Mouse (Mus musculus): ENCODE data around the gene Hap1.
"Not testable (repeated sequence)": the region's sequence is repeated elsewhere in the genome, so short reads cannot be mapped to it uniquely, and the experiment has no call there.

Hap1 gene

DNA sequence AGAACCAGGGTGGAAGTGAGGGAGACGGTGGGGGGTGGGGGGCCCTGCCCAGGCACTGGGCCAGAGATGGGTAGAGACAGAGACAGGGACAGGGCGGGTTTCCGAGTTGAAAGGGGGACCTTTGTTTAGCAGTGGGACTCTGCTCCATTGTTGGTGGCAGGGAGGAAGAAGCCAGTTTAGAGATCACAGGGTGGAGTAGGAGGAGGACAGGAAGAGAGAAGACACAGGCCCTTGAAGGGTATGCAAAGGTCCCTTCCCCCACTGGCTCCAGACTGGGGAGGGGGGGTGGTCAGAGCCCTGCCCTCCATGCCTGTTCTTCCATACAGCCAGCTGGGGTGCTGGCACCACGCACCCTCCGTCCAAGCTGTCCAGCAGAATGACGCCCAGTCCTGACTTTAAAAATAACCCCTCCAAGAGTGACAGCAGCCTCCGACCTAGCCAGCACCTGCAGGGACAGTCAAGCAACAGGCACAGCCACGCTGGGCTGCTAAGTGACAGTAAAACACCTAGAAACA is 34.1 kb upstream of the Hap1 start:
- no peak for DNase-seq (ENCODE audit: low spot score in 2 of 2)

DNA sequence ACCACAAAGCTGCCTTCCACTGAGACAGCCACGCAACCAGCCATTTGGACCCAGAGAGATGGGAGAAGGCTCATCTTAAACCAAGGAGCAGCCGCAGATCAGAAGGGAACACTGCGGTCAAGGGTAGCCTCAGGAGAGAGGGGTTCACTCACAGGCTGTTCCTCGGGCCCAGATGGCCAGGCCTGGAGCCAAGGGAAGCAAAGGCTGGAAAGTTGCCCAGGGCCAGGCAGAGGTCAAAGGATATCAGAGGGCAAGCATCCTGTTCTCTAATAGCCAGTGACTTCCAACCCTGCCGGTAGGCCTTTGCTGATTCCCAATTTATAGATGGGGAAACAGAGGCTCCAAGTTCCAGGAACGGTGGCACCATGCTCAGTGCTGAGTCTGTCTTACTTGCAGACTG is 32.7 kb upstream of the Hap1 start:
- DNase-seq (ENCODE audit: low spot score in 2 of 2): no peak

DNA sequence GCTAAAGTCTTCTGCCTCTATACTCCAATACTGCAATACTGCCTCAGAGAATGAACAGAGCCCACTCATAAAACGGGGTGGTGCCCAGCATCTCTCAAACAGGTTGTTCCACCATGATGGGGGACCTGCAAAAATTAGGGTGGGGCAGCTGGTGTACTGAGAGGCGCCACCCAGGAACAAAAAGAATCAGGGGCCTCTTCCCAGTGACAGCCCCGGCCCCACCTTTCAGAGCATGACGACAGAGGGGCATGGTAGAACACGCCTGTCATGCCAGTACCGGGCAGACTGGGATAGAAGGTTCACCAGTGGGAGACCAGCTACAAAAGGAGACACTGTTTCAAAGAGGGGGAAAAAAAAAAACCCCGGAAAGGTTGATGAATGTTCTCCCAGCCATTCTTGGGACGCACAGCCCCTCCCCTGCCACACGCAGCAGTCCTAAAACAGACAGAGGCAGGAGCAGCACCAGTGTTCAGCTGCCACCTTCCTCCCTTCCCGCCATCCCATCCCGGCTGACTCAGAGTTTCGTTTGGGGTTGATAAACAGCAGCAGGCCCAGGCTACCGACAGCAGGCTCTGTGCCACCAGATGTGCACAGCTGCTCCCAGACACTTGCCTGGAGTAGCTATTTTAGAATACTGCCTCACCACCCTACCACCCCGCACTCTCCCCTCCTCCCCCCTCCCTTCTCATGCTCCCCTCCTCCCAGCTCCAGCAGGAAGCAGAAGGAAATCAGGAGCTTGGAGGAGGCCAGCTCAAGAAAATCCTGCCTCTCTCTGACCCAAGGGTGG is 31.9 kb upstream of the Hap1 start:
- no peak for DNase-seq (ENCODE audit: low spot score in 2 of 2)

DNA sequence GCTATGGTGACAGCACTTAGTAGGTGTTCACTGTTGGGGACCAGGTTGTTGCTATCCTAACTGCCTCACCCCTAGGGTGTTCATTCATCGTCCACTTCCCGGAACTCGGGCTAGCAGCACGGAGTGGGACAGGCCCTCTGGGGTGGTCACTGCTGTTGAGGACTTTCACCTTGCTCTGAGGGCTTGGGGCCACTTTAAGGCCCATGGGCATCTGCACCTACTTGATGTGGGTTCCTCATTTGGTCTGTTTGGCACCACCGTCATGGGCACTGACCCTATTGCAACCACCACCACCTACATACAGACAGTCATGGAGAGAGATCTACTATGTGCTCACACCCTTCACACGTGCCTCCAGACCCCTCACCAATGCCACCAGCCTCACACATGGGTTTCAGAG is 31.2 kb upstream of the Hap1 start:
- DNase-seq (ENCODE audit: low spot score in 2 of 2): no peak

DNA sequence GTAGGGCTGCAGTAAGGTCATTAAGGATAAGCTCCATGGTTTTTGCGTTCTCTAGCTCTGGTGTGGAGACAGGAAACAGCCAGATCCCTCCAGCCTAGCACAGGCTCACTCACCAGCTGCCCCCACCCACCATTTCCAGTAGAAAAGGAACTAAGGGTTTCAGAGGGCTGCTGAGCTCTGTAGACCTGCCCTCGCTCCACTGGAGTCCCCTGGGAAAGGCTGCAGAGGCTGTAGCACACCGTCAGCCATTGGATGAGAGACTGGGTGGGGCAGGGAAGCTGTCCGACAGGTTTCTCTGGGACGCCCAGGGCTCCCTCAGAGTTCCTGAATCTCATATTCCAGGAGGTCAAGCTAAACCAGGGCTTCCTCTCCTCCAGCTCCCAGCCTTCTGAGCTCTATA is 30.7 kb upstream of the Hap1 start:
- DNase-seq (ENCODE audit: low spot score in 2 of 2): no peak

DNA sequence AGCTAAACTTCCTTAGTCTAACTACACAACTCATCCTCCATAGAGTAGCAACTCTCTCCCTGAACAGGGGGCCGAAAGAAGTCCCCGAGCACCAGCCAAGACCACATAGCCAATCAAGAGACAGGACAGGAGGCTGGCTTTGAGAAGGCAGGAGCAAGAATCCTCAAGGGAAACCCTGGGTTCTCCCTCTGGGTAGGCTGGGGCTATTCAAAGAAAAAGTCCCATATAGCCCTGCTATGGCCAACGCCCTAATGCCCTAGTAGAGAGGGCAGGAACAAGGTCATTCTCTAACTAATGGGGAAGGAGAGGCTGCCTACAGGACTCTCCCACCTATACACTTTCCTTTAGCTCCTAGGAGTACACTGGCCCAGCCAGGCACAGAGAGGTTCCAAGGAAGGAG is 29.1 kb upstream of the Hap1 start:
- no peak for DNase-seq (ENCODE audit: low spot score in 2 of 2)

DNA sequence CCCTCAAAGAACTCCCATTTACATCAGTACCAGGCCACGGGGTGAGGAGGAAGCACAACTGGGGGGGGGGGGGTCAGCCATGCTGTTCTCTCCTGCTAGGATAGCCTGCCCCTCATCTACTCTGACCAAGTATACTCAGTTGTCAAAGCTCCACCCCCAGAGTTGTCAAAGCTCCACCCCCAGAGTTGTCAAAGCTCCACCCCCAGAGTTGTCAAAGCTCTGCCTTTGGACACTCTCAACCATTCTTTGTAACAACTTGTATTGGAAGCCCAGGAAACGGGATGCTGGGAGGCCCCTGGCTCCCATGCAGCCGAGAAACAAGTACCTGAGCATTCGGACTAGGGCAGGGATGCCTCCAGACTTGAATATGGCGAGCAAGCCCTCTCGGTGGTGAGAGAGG is 26.8 kb upstream of the Hap1 start:
- peak in 1 of 2 experiments; percentile 12 for DNase-seq (ENCODE audit: low spot score in 2 of 2)

DNA sequence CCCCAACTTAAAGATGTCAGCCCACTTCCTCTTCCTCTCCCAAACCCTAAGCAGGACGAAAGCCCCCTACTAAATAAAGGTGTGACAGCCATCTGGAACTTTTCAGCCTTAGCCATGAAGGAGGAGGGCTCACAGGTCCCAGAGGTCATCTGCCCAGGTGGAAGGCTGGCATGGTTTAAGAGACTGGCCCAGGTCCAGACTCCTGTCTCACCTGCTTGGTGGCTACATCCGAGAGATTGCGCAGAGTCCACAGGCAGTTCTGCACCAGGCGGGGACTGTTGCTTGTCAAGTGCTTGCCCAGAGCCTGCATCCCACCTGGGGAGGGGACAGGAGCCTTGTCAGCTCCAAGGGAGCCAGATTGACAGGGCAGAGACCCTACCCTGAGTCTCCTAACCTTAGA is 23.4 kb upstream of the Hap1 start:
- DNase-seq (ENCODE audit: low spot score in 2 of 2): no peak

DNA sequence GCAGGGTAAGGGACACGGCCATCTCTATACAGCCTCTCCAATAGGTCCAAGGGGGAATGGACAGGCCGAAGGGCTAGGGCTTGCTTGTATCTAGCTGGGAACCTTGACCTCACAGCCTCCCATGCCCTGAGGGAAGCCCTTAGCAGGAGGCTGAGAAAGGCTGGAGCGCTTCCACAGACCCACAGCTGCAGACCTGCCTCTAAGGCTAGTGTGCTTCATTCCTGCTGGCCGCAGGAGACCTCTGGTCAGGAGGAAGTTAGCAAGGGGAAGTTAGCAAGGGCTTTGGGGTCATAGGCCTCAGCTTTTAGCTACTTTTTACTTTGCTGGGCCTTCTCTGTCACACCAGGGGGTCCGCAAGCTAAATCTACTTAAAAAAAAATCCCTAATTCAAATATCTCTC is 22.5 kb upstream of the Hap1 start:
- no peak for DNase-seq (ENCODE audit: low spot score in 2 of 2)

DNA sequence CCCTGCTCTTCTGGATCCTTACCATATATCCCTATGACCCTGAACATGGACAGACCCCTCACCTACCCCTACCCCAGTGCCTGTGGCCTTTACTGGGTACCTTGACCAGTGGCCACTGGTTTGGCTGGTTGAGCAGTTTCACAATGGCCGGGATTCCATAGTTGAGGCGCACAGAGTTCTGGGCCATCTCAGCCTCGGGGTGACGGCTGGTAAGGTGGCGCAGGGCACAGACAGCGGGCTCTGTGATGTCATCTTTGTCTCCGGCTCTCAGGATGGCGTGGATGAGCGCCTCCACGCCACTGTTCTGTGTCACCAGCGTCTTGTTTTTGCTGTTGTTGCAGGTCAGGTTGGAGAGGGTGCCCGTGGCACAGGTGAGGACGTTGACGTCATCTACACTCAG is 22.1 kb upstream of the Hap1 start:
- no peak for DNase-seq (ENCODE audit: low spot score in 2 of 2)

DNA sequence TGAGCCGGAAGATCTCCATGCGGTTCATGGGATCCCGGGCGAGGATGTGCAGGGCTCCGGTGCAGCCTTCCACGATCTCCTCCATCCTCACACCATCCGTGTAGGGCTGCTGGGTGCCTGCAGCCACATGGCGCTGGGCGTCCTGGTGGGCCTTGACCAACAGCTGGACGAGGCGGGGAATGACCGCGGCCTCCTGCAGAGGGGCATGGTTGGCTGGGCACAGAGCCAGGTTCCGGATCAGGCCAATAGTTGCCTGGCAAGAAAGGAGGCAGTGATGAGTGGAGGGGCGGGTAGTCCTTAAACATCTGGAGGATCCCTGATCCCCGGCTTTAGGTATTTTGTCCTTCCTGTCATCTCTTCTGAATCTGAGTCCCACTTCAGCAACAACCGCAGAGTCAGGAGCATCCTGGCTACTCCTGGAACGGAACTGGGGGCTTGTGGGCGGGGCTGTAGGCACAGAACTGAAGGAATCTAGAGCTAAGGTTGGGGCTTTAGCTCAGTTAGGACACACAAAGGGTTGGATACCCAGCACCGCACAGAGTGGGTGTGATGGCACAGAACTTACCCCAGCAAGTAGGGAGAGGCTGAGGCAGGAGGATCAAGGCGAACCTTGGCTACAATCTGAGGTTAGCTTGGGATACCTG is 20.9 kb upstream of the Hap1 start:
- peak in 1 of 2 experiments; percentile 12 for DNase-seq (ENCODE audit: low spot score in 2 of 2)

DNA sequence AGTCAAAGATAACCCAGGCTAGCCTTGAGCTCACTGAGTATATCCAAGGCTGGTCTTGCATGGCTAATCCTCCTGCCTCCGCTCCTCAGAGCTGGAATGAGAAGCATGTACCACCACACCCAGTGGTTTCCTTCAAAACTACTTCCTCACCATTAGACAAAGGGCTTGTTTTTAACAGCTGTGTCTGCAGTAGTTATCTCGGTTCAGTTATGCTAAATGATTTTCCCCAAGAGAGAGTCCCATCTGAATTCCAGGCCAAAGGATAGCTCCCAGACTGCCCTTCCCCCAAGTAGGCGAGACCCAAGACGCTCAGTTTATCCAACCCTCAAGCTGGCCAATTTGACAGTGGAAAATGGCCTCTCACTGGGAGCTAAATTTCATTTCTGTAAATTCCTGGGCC is 20.1 kb upstream of the Hap1 start:
- DNase-seq (ENCODE audit: low spot score in 2 of 2): no peak

DNA sequence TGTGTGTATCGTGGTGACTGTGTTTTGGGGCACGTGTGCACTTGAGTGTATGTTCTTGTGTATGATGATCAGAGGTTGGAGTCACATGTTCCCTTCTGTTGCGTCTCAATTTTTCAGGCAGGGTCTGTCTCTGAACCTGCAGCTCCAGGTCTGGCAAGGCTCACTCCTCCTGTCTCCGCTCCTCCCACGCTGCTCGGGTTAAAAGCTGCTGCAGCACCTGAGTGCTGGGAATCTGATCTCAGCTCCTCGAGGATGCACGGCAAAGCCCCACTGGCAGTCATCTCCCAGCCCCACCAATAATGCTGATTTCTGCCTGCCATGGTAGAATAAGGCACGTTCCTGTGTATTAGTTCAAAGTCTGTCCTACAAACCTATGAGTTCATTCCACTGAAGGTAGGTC is 19.2 kb upstream of the Hap1 start:
- DNase-seq (ENCODE audit: low spot score in 2 of 2): no peak

DNA sequence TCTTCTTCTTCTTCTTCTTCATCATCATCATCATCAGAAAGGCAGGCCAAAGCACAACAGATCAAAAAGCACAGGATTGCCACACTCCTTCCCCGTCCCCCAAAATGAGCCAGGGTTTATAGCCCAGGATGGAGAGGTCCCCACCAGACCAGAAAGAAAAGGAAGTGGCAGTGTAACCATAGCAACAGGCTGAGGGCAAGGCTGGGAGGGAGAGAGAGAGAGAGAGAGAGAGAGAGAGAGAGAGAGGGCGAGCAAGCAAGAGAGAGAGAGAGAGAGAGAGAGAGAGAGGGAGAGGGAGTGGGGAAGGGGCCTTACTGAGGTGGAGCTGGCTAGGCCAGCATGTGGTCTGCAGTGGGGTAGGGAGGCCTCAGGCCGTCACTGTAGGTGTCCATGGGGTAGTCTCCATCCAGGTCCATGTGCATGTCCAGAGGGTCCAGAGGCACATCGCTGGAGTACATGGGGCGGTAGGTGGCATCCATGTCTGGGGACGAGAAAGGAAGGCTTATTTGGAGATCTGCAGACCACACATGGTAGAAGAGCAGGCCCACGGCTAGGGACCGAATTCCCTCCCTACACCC is 16.1 kb upstream of the Hap1 start:
- no peak for DNase-seq (ENCODE audit: low spot score in 2 of 2)

DNA sequence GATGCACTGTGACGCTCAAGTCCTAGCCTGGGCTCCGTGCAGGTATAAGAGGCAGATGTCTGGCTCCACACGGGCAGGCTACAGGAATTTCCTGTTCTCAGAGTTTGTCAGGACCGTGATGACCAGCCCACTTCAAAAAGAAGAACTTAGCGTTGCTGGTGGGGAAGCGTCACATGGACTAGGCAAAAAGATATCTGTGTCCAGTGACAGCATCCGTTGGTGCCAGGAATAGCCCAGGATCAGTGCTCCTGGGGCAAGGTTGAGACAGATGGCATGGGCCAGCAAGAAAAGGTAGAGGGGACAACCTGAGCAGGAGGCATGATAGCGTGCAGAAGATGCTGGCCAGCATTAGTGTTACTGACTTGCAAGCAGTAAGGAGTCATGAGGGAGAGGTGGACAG is 13.9 kb upstream of the Hap1 start:
- DNase-seq (ENCODE audit: low spot score in 2 of 2): no peak

DNA sequence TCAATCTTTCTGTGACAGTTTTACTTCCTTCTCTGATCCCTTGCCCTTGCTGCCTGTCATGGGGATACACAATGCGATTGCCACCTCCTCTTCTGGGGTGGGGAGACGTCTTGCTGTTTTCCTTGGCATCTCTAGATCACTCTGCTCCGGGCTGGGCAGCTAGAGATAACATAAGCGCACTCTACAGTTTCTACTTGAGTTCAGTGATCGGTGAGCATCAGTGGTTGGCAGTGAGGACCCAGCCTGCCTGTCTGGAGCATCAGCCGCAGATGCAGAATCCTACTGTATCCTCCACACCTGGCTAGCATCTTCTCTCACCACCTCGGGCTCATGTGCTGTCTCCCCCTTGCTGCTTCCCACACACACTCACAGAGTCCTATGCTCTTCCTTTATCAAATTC is 13.2 kb upstream of the Hap1 start:
- no peak for DNase-seq (ENCODE audit: low spot score in 2 of 2)

DNA sequence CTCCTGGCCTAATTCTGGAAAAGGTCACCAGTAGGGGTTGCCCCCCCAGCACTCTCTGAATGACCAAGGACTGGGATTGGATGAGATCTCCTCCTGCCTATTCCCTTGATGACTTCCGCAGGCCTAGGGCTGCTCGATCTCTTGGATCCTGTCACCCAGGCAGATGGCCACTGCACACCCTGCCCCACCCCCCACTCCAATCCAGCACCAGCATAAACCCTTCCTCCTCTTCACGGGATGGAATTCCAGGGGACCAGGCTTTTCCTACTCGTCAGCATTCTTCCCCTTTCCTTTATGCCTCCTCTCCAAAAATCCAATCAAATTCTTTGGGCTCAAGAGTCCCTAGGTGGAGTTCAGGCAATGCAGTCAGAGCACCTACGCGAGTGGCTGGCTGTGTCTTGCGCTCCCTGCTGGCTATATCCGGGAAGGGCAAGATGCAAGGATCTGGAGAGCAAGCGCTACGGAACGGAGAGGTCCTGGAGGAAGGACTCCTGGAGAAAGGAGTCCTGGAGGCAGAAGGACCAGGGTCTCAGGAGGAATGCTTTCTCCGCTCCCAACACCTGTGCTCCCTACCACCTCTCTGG is 7.1 kb upstream of the Hap1 start:
- peak; percentile 53 to 79 for DNase-seq (ENCODE audit: low spot score in 2 of 2)

DNA sequence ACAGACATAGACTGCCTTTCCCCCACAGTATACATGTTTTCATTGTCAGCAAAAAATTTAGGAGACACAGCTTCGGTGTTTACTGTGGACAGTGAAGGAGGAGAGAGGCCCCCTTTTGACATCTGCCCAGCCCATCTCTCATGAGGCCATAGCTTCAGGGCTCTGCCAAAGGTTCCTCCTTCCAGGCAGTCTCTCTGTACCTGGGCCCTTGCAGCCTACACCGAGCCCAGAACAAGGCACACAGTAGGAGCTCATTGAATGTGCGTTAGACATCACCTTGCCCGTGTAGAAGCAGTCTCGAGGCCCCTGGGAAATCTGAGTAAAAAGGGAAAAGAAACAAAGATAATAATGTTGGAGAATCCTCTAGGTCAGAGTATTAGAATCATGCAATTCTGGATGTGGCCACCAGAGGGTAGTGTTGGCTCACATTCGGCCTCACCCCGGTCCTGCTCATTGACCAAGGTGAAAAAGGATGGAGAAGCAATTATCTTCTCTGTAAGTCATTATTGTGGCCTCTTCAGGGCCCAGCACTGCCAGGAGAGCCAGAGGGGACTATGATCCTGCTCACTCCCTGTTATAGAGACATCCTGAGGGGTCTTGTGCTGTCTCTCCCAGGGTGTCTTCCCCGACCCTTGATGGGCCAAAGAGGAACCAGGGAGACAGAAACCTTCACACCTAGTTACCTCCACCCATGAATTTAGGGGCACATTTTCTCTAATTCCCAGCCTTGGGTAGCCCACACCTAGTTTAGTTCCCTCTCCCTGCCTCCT is 6.5 kb upstream of the Hap1 start:
- peak; percentile 72 to 90 for DNase-seq (ENCODE audit: low spot score in 2 of 2)

DNA sequence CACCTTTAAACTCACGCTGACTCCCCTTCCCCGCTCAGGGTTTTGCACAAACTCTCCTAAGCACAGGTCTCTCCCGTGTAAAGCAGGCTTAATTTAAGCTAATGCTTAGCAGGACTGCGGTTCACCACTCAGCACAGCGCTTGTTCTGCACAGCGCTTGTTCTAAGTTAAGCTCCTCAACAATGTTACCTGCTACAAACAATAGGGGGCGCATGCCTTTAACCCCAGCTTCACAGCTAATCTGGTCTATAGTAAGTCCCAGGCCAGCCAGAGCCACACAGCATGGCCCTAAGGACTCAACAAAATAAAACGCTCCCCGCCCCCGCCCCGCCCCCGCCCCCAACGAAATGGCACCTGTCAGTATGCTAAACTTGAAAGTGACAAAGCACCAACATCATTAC is 5.1 kb upstream of the Hap1 start:
- DNase-seq (ENCODE audit: low spot score in 2 of 2): not testable (repeated sequence)

DNA sequence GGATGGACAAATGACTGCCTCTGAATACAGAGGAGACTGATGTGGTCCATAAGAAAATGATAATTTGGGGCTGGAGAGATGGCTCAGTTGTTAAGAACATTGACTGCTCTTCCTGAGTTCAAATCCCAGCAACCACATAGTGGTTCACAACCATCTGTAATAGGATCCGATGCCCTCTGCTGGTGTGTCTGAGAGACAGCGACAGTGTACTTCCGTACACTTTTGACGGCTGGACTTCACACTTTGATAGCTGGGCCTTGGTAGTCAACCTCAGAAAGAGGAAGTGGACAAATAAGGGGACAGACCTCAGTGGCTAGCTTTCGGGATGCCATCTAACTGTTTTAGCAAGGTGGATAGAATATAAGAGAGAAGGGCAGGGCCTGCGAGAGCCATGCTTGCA is 4.2 kb upstream of the Hap1 start:
- no peak for DNase-seq (ENCODE audit: low spot score in 2 of 2)

DNA sequence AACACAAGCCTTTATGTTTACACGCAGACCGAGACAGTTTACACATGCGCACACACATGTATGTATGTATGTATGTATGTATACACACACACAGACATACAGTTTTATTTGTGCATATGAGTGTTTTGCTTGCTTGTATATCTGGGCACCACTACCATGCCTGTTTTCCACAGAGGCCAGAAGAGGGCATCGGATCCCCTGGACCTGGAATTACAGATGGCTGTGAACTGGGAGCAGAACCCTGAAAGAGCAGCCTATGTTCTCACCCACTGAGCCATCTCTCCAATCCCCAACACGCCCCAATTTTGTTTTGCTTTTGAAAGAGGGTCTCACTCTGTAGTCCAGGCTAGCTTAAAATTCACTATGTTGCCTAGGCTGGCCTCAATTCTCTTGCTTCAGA is 1.5 kb upstream of the Hap1 start:
- DNase-seq (ENCODE audit: low spot score in 2 of 2): no peak

DNA sequence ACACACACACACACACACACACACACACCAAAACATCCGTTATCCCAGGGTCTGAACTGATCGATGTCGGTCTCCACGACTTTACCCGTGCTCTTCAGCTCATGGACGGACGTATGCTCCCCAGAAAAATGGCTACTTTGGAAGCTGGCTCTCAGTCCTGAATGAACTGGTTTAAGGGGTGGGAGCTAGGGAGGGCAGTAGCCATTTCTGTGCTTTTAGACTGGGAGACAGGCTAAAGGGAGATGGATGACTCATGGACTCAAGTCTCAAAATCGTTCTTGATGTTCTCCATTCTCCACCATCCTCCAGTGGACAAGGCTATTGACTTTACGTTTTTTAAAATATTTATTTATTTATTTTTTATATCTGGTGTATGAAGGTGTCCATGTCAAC is 887 bp upstream of the Hap1 start:
- DNase-seq (ENCODE audit: low spot score in 2 of 2): no peak
